Mouse (Mus musculus) thymus, adult 2 months (tissue): ENCODE data around the gene Fam107b.

Experiments
- CTCF ChIP-seq: fragments of 200-500 bp; IDR thresholded peaks from 2 replicates; pipeline ENCODE4 v1.5.1; 2012; ENCODE audit warnings: mild to moderate bottlenecking, control low read depth, low read length, moderate library complexity, borderline replicate concordance; ENCODE audit not compliant: control insufficient read depth, poor library complexity, insufficient read depth; ENCODE audit errors: extremely low read depth
- POLR2A ChIP-seq: fragments of 200-500 bp; IDR thresholded peaks from 2 replicates; pipeline ENCODE4 v1.6.1; 2012; ENCODE audit warnings: mild to moderate bottlenecking, low read length, control low read depth, moderate library complexity; ENCODE audit not compliant: control insufficient read depth, poor library complexity, insufficient read depth; ENCODE audit errors: extremely low read depth

DNA sequence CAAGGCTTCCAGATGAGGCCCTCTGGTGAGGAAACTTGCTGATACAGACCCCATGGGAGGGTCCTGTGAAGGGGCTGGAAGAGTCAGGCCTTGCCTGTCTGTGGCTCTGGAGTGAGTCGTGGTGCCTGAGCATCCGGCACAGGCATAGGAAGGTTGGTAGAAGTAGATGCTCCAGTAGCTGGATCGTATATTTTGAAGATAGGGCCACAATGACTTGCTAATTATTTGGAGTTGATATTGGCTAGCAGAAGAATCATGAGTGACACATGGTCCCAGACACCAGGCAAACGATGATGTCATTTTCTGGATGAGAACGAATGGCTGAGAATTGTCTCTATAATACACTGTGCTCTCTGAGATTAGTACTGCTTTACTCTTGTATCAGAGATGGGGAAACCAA, 150.8 kb downstream of the Fam107b start:
- TF ChIP-seq CTCF (no peak), POLR2A (no peak)
